Mouse (Mus musculus) C2C12 (cell line): ENCODE results near the gene Slc26a10.

Experiments used
- CTCF ChIP-seq: IDR thresholded peaks from one replicate; pipeline ENCODE4 v1.5.1; 2011; ENCODE audit not compliant: control insufficient read depth, insufficient read depth, insufficient read length
- MAX ChIP-seq: IDR thresholded peaks from one replicate; pipeline ENCODE4 v1.6.1; 2011; ENCODE audit warnings: mild to moderate bottlenecking, control low read depth
- USF1 ChIP-seq: IDR thresholded peaks from one replicate; pipeline ENCODE4 v1.6.1; 2011; ENCODE audit warnings: low read depth, mild to moderate bottlenecking, control low read depth, moderate library complexity

DNA sequence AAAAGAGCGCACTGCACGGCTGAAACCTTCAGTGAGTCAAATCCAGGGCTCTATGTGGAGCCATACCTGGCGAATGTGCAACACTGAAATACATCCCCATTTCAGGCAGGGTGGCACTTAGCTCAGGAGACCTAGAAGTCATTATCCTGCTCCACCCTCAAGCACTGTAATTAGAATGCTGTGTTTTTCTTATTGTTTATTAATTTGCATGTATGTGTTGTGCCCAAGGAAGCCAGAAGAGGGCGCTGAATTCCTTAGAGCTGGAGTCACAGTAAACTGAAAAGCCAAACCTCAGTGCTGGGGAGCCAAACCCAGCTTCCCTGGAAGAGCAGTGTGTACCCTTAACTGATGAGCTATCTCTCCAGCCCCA is 57.0 kb downstream of the Slc26a10 start:
- TF ChIP-seq MAX = no peak
- TF ChIP-seq CTCF = no peak
- TF ChIP-seq USF1 = no peak
